Mouse (Mus musculus) megakaryocyte, embryonic 14.5 days (primary cell): ENCODE data around the gene Fos. TPM values are rescaled to one million over a fixed set of nuclear protein-coding genes. Genes with fewer than 3 reads are reported as not detected.

Source experiments
- H3K27me3 ChIP-seq: replicated peaks from 2 replicates; pipeline ENCODE3; 2012; ENCODE audit warnings: inconsistent platforms
- H3K36me3 ChIP-seq: replicated peaks from 2 replicates; pipeline ENCODE3; 2012; ENCODE audit warnings: low read length, inconsistent platforms, mixed read lengths
- H3K4me1 ChIP-seq: 2 replicates; pipeline ENCODE4 v1.6.1; 2012; ENCODE audit warnings: inconsistent platforms
- H3K4me3 ChIP-seq: replicated peaks from 2 replicates; pipeline ENCODE3; 2012; ENCODE audit warnings: moderate library complexity, mild to moderate bottlenecking, inconsistent platforms
- H3K9me3 ChIP-seq: 2 replicates; pipeline ENCODE4 v1.6.1; 2012; ENCODE audit warnings: inconsistent platforms
- FLI1 ChIP-seq: IDR thresholded peaks from 2 replicates; pipeline ENCODE4 v1.6.1; 2012; ENCODE audit warnings: low read length, inconsistent platforms, mixed read lengths
- GATA1 ChIP-seq: IDR thresholded peaks from 3 replicates; pipeline ENCODE4 v1.6.1; 2012; ENCODE audit warnings: mixed read lengths, low read length, inconsistent platforms, borderline replicate concordance
- polyA plus RNA-seq: library from polyadenylated mRNA; stranded (reverse); fragments of >175 nt; gene quantifications from 2 replicates; pipeline ENCODE4 v1.2.3, GENCODE M21; 2012; ENCODE audit warnings: low replicate concordance; ENCODE audit not compliant: insufficient read depth

Gene Fos
- polyA plus RNA-seq, 1 experiment, result 223 TPM

- H3K9me3 ChIP-seq, result no peaks in the 10 kb centered on the region
- TF ChIP-seq FLI1 (no peak; the same call in 1 of the 2 replicates), GATA1 (no peak)
- peaks cover 50% of the 10 kb centered on the region for H3K27me3 ChIP-seq
- H3K36me3 ChIP-seq, result no peaks in the 10 kb centered on the region
- peak overlapping the region; percentile 97 for H3K4me3 ChIP-seq
- H3K4me1 ChIP-seq, result peaks cover 30% of the 10 kb centered on the region
These were observed 12.4 kb downstream of the Fos start for GRCm38 (mm10) chr12:85485890-85486765.

- Histone ChIP-seq H3K4me3 (peak overlapping the region; percentile 97), H3K36me3 (no peaks in the 10 kb centered on the region), H3K27me3 (peaks cover 44% of the 10 kb centered on the region), H3K9me3 (no peaks in the 10 kb centered on the region), H3K4me1 (peaks cover 30% of the 10 kb centered on the region)
- TF ChIP-seq GATA1 (no peak), FLI1 (no peak)
These were observed 13.0 kb downstream of the Fos start for GRCm38 (mm10) chr12:85486766-85487069.

- peaks cover 42% of the 10 kb centered on the region for H3K27me3 ChIP-seq
- no peaks in the 10 kb centered on the region for H3K9me3 ChIP-seq
- H3K4me3 ChIP-seq, result peak overlapping the region; percentile 97
- H3K36me3 ChIP-seq, result no peaks in the 10 kb centered on the region
- no peak for TF ChIP-seq FLI1
- TF ChIP-seq GATA1, result no peak
- peaks cover 35% of the 10 kb centered on the region for H3K4me1 ChIP-seq
These were observed 14.0 kb downstream of the Fos start for GRCm38 (mm10) chr12:85487545-85488141.

- H3K4me1 ChIP-seq, result peaks cover 35% of the 10 kb centered on the region
- no peak overlapping the region for H3K4me3 ChIP-seq
- peaks cover 46% of the 10 kb centered on the region for H3K27me3 ChIP-seq
- H3K36me3 ChIP-seq, result no peaks in the 10 kb centered on the region
- TF ChIP-seq GATA1 (no peak), FLI1 (no peak)
- no peaks in the 10 kb centered on the region for H3K9me3 ChIP-seq
These were observed 15.7 kb downstream of the Fos start for GRCm38 (mm10) chr12:85489232-85489886.

GRCm38 (mm10) chr12:85490096-85490820 is 16.6 kb downstream of the Fos start:
- no peak for TF ChIP-seq FLI1
- TF ChIP-seq GATA1, result no peak
- Histone ChIP-seq H3K4me1 (peaks cover 31% of the 10 kb centered on the region), H3K27me3 (peaks cover 46% of the 10 kb centered on the region)

GRCm38 (mm10) chr12:85490991-85491390 is 17.3 kb downstream of the Fos start:
- TF ChIP-seq GATA1 (no peak), FLI1 (no peak)
- Histone ChIP-seq H3K4me1 (peaks cover 26% of the 10 kb centered on the region), H3K4me3 (no peak overlapping the region), H3K9me3 (no peaks in the 10 kb centered on the region), H3K27me3 (peaks cover 46% of the 10 kb centered on the region), H3K36me3 (no peaks in the 10 kb centered on the region)

More at GRCm38 (mm10) chr12:85490096-85490820, 16.6 kb downstream of the Fos start:
- Histone ChIP-seq H3K4me3 (no peak overlapping the region), H3K9me3 (no peaks in the 10 kb centered on the region), H3K36me3 (no peaks in the 10 kb centered on the region)

- no peaks in the 10 kb centered on the region for H3K9me3 ChIP-seq
- no peak overlapping the region for H3K4me3 ChIP-seq
- no peak for TF ChIP-seq GATA1
- TF ChIP-seq FLI1, result no peak
- no peaks in the 10 kb centered on the region for H3K36me3 ChIP-seq
- peaks cover 44% of the 10 kb centered on the region for H3K27me3 ChIP-seq
- peaks cover 22% of the 10 kb centered on the region for H3K4me1 ChIP-seq
These were observed 18.5 kb downstream of the Fos start for GRCm38 (mm10) chr12:85492084-85492645.

- peaks cover 14% of the 10 kb centered on the region for H3K27me3 ChIP-seq
- H3K36me3 ChIP-seq, result no peaks in the 10 kb centered on the region
- TF ChIP-seq FLI1, result no peak
- TF ChIP-seq GATA1, result no peak
- H3K9me3 ChIP-seq, result peaks cover 9% of the 10 kb centered on the region
- H3K4me1 ChIP-seq, result peaks cover 18% of the 10 kb centered on the region
- H3K4me3 ChIP-seq, result no peak overlapping the region
These were observed 22.6 kb downstream of the Fos start for GRCm38 (mm10) chr12:85496336-85496735.

- TF ChIP-seq FLI1 (no peak), GATA1 (no peak)
- Histone ChIP-seq H3K27me3 (peaks cover 15% of the 10 kb centered on the region), H3K36me3 (peaks cover under 1% of the 10 kb centered on the region), H3K4me1 (peaks cover 18% of the 10 kb centered on the region), H3K9me3 (peaks cover 14% of the 10 kb centered on the region), H3K4me3 (no peak overlapping the region)
These were observed 23.1 kb downstream of the Fos start for GRCm38 (mm10) chr12:85496755-85497154.
